In the genomic region with DNA sequence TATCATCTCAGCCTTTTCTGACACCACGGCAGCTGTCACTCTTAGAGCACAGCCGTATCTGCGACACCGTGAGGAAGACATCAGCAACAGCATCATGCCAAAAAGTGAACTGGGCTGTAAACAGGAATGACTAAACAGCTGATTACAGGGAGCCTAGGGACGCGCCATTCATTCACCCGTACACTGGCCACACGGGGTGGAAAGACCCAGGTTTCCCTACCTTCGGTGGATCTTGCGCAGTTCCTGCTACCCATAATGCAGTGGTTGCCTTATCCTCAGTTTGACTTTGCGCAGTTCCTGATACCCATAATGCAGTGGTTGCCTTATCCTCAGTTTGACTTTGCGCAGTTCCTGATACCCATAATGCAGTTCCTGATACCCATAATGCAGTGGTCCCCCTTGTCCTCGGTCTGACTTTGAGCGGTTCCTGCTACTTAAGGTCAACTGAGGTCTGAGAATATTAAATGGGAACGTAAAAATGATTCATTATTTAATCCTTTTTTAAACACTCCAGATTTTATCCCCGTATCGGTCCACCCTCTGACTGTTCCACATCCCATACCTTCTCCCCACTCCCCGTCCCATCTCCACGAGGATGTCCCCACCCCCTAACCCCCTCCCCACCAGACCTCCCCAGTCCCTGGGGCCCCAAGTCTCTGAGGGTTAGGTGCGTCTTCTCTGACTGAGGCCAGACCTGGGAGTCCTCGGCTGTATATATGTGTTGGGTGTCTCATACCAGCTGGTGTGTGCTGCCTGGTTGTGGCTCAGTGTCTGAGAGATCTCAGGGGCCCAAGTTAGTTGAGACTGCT, we compare ENCODE assay signal across 7 mouse cellular contexts.
DNase-seq lines count a peak whose midpoint lies in the region; ATAC-seq and TF ChIP-seq lines count a peak whose summit lies in the region.

No protein-coding gene starts in this region.

- no peaks in the 10 kb centered on the region for H3K27me3 ChIP-seq in heart, embryonic 11.5 days (ENCODE audit: control insufficient read depth, insufficient read depth, low read length)
- no peaks in the 10 kb centered on the region for H3K27me3 ChIP-seq in liver, adult 2 months (ENCODE audit: control insufficient read depth, insufficient read depth, low read length)
- H3K27me3 ChIP-seq in neural tube, embryonic 12.5 days (replicated peaks): no peaks in the 10 kb centered on the region

- H3K4me3 ChIP-seq in heart, embryonic 11.5 days (ENCODE audit: low read depth, low read length): peak overlapping the region; percentile 31
- peak overlapping the region; percentile 53 for H3K4me3 ChIP-seq in liver, adult 2 months (ENCODE audit: insufficient read depth, low read depth, low read length)
- H3K4me3 ChIP-seq in neural tube, embryonic 12.5 days: peak overlapping the region; percentile 22; the same call in 1 of the 2 replicates

- peak; percentile 52; the same call in 1 of the 2 replicates for ATAC-seq in heart, embryonic 11.5 days (replicated peaks; ENCODE audit: insufficient number of reproducible peaks, low FRiP score, low TSS enrichment)
- 0 out of 2 replicates have a peak, but pooled peaks have one; percentile 9 for ATAC-seq in neural tube, embryonic 12.5 days (ENCODE audit: low FRiP score, low read depth)

- peak overlapping the region; percentile 41 for H3K4me2 ChIP-seq in heart, embryonic 11.5 days
- H3K4me2 ChIP-seq in neural tube, embryonic 12.5 days (replicated peaks): peak overlapping the region; percentile 52

- H3K9ac ChIP-seq in heart, embryonic 11.5 days (ENCODE audit: low read depth, low read length): no peak overlapping the region
- peak overlapping the region; percentile 71 for H3K9ac ChIP-seq in liver, adult 2 months (ENCODE audit: low read depth, low read length)
- no peak overlapping the region for H3K9ac ChIP-seq in neural tube, embryonic 12.5 days

- no peaks in the 10 kb centered on the region for H3K9me3 ChIP-seq in heart, embryonic 11.5 days (replicated peaks; ENCODE audit: control insufficient read depth, low read length)
- H3K9me3 ChIP-seq in neural tube, embryonic 12.5 days: no peaks in the 10 kb centered on the region

- H3K4me1 ChIP-seq in heart, embryonic 11.5 days (ENCODE audit: control insufficient read depth, insufficient read depth, low read length): peaks cover 35% of the 10 kb centered on the region
- H3K4me1 ChIP-seq in liver, adult 2 months (ENCODE audit: control insufficient read depth, insufficient read depth, low read length): no peaks in the 10 kb centered on the region
- peaks cover 15% of the 10 kb centered on the region for H3K4me1 ChIP-seq in neural tube, embryonic 12.5 days

- 58% methylated on average over 21 of the region's 21 CpGs for WGBS in heart, embryonic 11.5 days (ENCODE audit: insufficient replicate concordance)
- WGBS in liver, adult 2 months: 74% methylated on average over 21 of the region's 21 CpGs
- WGBS in neural tube, embryonic 12.5 days: 72% methylated on average over 21 of the region's 21 CpGs

- peak overlapping the region; percentile 13; the same call in 1 of the 2 replicates for H3K27ac ChIP-seq in heart, embryonic 11.5 days (ENCODE audit: low read depth, low read length)
- peak overlapping the region; percentile 37 for H3K27ac ChIP-seq in liver, adult 2 months (replicated peaks; ENCODE audit: insufficient read depth, low read depth, low read length)
- H3K27ac ChIP-seq in neural tube, embryonic 12.5 days: no peak overlapping the region

- no peaks in the 10 kb centered on the region for H3K36me3 ChIP-seq in heart, embryonic 11.5 days (ENCODE audit: control insufficient read depth, insufficient read depth, low read length)
- H3K36me3 ChIP-seq in liver, adult 2 months (ENCODE audit: control insufficient read depth, insufficient read depth, low read length): no peaks in the 10 kb centered on the region
- H3K36me3 ChIP-seq in neural tube, embryonic 12.5 days: no peaks in the 10 kb centered on the region

- no peak for TF ChIP-seq POLR2A in liver, adult 2 months (IDR thresholded peaks at IDR 0.05; ENCODE audit: extremely low read depth, insufficient read depth, low read length)

- DNase-seq in retina, postnatal 1 day: peak; percentile 40
- DNase-seq in retina, embryonic 14.5 days (ENCODE audit: low spot score): no peak
- DNase-seq in cerebellum, postnatal 10 days: peak; percentile 38 to 53
- DNase-seq in liver, adult 2 months (ENCODE audit: extremely low read depth, low read depth, low spot score): peak; percentile 76
- DNase-seq in urinary bladder, adult 18-20 months (ENCODE audit: low spot score in 2 of 2): no peak

- TF ChIP-seq CTCF in liver, adult 2 months (IDR thresholded peaks at IDR 0.05; ENCODE audit: low read depth, low read length): no peak

- no peaks in the 10 kb centered on the region for H3K79me2 ChIP-seq in liver, adult 2 months (ENCODE audit: control insufficient read depth, insufficient read depth, low read length)

Comparison
In these comparisons a context has a peak if more than half of its experiments do, and no peak if none do; other contexts are left out.
1. DNase-seq: peak in retina, postnatal 1 day (single experiment), cerebellum, postnatal 10 days (2 of 2) and liver, adult 2 months (single experiment); none in retina, embryonic 14.5 days (single experiment) and urinary bladder, adult 18-20 months (0 of 2).
2. Peak in every context shown above with its lines, with median percentiles within 50 percentile points of each other: H3K4me3 ChIP-seq.